Mouse (Mus musculus) layer of hippocampus, adult 2 months (tissue): ENCODE measurements around the gene Wbp11. TPM values are rescaled to one million over a fixed set of nuclear protein-coding genes. Genes with fewer than 3 reads are reported as not detected.

Source experiments
- DNase-seq, 2 experiments: peaks; one replicate each; pipeline ENCODE4 v3.0.0; 2022; ENCODE audit warnings: low spot score in 2 of 2
- H3K27ac ChIP-seq: fragments of 200-600 bp; 2 replicates; pipeline ENCODE4 v1.8.1; 2022
- H3K4me3 ChIP-seq: fragments of 200-600 bp; 2 replicates; pipeline ENCODE4 v1.8.1; 2022; ENCODE audit warnings: mild to moderate bottlenecking
- CTCF ChIP-seq: fragments of 200-600 bp; conservative IDR thresholded peaks from 2 replicates; pipeline ENCODE4 v1.8.1; 2022; ENCODE audit warnings: antibody characterized with exemption, mild to moderate bottlenecking, moderate library complexity
- total RNA-seq, 2 experiments: library from RNA; stranded (reverse); gene quantifications; 2 replicates each; pipeline ENCODE4 v1.2.3; 2021

Wbp11 gene
- total RNA-seq, 2 experiments from 2014 or later, result 134 to 138 TPM

GRCm38 (mm10) chr6:136827116-136827515 is 917 bp downstream of the Wbp11 start:
- TF ChIP-seq CTCF, result no peak
- no peak for DNase-seq
- Histone ChIP-seq H3K27ac (peak overlapping the region; percentile 97), H3K4me3 (peak overlapping the region; percentile 93)

DNA sequence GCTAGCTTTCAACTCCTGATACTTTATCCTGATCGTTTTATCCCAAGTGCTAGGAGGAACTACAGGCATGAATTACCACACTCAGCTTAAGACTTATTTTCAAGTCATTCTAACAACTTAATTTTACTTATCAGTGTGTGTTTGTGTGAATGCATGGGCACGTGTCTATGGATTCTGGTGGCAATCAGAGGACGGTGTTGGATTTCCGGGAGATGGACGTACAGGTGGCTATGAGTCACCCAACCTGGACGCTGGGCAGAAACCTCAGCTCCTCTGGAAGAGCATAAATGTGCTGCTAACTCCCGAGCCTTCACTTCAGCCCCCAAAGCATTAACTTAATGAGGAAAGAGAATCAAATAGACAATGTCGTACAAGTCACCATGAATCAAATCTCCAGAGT is 3.0 kb downstream of the Wbp11 start:
- no peak overlapping the region for H3K4me3 ChIP-seq
- no peak for DNase-seq
- TF ChIP-seq CTCF, result no peak
- H3K27ac ChIP-seq, result no peak overlapping the region

- no peak for TF ChIP-seq CTCF
- no peak overlapping the region for H3K27ac ChIP-seq
- H3K4me3 ChIP-seq, result no peak overlapping the region
- DNase-seq, result no peak
These were observed 6.9 kb downstream of the Wbp11 start for GRCm38 (mm10) chr6:136821086-136821485.

DNA sequence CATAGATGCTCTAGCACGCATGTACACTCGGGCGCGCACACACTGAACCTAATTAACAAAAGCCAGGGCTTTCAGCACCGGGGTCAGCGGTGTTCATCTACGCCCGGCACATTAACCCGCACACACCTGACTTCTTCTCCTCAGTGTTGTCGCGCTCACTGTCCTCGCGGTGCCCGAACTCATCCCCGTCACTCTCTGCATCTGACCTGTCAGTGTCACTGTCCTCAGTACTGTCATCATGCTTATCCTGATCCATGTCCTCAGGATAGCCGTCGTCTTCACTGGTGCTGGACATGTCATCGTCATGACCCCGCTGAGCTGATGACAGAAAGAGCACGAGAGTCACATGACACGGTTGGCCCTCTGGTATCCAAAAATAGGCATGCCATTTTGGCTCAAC is 7.7 kb downstream of the Wbp11 start:
- Histone ChIP-seq H3K27ac (no peak overlapping the region), H3K4me3 (no peak overlapping the region)
- no peak for TF ChIP-seq CTCF
- no peak for DNase-seq

DNA sequence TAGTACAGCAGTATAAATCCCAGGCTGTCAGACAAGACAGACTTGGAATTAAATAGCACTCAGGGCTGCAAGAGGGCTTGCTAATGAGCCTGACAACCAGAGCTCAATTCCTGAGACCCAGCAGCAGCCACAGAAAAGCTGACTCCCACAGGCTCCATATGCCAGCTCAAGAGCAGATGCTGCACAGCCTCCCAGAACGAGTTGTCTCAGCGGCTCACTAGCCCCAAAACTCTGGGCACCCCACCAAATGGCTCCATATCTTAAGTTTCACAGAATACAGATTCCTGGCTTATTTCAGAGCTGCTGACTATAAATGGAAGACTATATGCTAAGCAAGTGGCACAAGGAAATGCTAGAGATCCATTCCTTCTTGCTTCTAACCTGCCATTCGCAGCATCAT is 10.5 kb downstream of the Wbp11 start:
- Histone ChIP-seq H3K27ac (peak overlapping the region; percentile 94), H3K4me3 (no peak overlapping the region)
- peak; percentile 86 to 93 for DNase-seq

GRCm38 (mm10) chr6:136816826-136817225 is 11.2 kb downstream of the Wbp11 start:
- peak overlapping the region; percentile 94 for H3K27ac ChIP-seq
- no peak for TF ChIP-seq CTCF
- DNase-seq, result no peak
- no peak overlapping the region for H3K4me3 ChIP-seq

More for the DNA sequence above, 10.5 kb downstream of the Wbp11 start:
- no peak for TF ChIP-seq CTCF

DNA sequence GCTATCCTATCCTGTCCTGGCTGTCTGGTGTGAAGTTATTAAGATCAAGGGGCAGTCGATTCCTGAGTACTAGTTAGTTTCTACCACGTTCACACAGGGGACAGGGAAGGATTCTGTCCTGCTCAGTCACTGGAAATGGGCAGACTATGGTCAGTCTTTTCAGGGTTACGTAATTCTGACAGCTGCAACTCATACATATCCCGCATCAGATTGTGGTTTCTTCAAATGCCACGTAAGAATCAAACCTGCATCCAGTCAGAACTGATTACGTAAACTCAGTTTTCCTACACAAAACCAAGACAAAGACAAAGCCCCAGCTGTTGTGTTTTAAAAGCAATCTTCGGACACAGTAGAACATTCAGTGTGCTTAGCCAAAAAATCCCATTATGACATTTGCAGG is 12.7 kb downstream of the Wbp11 start:
- no peak for TF ChIP-seq CTCF
- no peak overlapping the region for H3K4me3 ChIP-seq
- H3K27ac ChIP-seq, result peak overlapping the region; percentile 94
- no peak for DNase-seq

DNA sequence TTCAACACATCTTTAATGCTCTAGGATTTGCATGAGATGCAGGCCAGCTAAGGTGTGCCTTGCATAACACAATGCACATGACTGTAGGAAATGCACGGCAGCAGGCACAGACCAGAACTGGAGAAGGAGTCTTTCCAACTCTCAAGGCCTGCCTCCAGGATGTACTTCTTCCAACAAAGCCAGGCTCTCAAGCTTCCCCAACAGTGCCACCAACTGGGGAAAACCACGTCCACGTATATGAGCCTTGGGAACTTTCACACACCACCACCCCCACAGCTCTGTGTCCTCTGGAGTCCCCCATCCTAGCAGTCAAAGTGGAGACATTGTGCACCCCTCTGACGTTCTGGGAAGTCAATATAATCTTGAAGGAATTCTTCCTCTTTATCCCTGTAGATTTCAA is 14.9 kb downstream of the Wbp11 start:
- H3K4me3 ChIP-seq, result no peak overlapping the region

DNA sequence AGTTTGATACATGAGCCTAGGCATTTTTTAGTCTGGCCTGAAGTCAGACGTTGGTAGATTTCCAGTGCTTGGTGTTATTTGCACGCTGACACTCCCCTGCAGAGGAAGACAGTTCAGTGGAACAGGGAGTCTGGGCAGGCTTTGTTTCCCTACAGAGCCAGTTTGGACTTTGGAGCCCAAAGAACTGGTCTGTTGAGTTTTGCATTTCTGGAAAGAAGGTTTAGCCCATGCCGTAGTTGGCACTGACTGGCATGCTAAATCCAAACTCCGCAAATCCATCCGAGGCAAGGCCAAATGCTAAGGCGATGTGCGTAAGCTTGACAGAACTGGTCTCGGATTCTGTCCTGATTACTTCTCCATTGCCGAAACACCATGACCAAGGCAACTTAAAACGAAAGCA is 16.8 kb downstream of the Wbp11 start:
- no peak for DNase-seq
- no peak for TF ChIP-seq CTCF
- H3K4me3 ChIP-seq, result no peak overlapping the region
- peak overlapping the region; percentile 76; the same call in 1 of the 2 replicates for H3K27ac ChIP-seq

More for the DNA sequence above, 14.9 kb downstream of the Wbp11 start:
- H3K27ac ChIP-seq, result peak overlapping the region; percentile 76
- no peak for DNase-seq
- TF ChIP-seq CTCF, result peak; percentile 53

DNA sequence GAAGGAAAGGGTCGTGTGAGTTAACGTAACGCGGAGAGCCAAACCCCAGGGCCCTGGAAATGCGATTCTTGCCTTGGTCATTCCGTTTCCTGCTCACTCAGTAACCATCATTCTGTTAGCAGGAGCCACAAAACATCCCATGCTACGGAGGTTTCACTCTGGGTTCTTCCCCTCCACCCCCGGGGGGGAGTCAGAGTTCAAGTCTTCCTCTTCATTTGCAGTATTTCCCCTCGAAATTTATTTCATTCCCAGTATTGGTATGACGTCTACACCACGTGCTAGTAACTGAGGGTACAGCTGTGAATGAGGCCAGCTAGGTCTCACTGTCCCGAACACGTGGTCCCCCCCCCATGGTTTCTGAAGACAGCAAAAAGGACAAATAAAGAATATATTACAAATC is 18.4 kb downstream of the Wbp11 start:
- no peak for DNase-seq
- no peak for TF ChIP-seq CTCF
- Histone ChIP-seq H3K27ac (peak overlapping the region; percentile 89; the same call in 1 of the 2 replicates), H3K4me3 (peak overlapping the region; percentile 79)

- DNase-seq, result no peak
- no peak for TF ChIP-seq CTCF
- H3K27ac ChIP-seq, result peak overlapping the region; percentile 89
- H3K4me3 ChIP-seq, result peak overlapping the region; percentile 79
These were observed 19.0 kb downstream of the Wbp11 start for GRCm38 (mm10) chr6:136809077-136809476.

DNA sequence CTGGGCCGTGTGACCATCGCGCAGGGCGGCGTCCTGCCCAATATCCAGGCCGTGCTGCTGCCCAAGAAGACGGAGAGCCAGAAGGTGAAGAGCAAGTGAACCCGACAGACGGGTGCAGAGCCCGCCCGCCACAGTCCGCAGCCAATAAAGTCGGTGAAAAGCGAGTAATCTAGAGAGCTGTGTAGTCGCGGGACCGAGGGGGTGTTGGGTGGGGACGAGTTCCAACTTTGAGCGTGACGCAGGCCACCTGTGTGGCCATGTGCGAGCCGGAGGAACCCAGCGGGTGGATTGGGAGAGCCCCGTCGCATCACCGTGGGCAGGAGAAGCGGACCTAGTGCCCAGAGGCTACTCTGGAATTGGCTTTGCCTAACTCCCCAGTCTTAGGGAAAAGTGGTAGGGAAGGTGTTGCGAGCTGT is 19.4 kb downstream of the Wbp11 start:
- Histone ChIP-seq H3K27ac (peak overlapping the region; percentile 89), H3K4me3 (peak overlapping the region; percentile 79)
- DNase-seq, result peak; percentile 53
- no peak for TF ChIP-seq CTCF

DNA sequence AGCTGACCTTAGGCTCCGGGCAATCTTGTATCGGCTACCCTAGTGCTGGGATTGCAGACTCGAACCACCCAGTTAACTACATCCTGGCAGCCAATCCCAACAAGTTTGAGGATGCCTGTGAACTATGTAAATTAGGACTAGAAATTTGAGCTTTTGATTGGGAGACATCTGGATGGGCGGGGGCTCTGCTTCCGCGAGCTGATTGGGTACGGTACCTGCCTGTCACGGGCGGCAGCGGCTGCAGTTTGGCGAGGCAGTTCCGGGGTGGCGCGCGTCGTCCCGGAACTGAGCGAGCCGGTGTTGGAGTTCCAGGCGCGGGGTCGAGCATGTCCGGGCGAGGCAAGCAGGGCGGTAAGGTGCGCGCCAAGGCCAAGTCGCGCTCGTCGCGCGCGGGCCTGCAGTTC is 20.0 kb downstream of the Wbp11 start, which contains the start of gene H2afj:
H2afj (plus strand) TSS at position 231 of the 404 bp plus-strand sequence.
- DNase-seq, result peak; percentile 98 to 99
- TF ChIP-seq CTCF, result no peak
- H3K27ac ChIP-seq, result peak within 1 kb of the TSS; percentile 89
- peak within 1 kb of the TSS; percentile 79 for H3K4me3 ChIP-seq

GRCm38 (mm10) chr6:136807395-136808013 is 20.5 kb downstream of the Wbp11 start:
- DNase-seq, result no peak
- H3K4me3 ChIP-seq, result peak overlapping the region; percentile 79
- H3K27ac ChIP-seq, result peak overlapping the region; percentile 89
- no peak for TF ChIP-seq CTCF
